Mouse (Mus musculus): ENCODE measurements around the gene Gpr155. TPM values are rescaled to one million over a fixed set of nuclear protein-coding genes. Genes with fewer than 3 reads are reported as not detected.

The Gpr155 gene
- polyA plus RNA-seq, 2 experiments from 2014 or later: 13.4 to 22.5 TPM

DNA sequence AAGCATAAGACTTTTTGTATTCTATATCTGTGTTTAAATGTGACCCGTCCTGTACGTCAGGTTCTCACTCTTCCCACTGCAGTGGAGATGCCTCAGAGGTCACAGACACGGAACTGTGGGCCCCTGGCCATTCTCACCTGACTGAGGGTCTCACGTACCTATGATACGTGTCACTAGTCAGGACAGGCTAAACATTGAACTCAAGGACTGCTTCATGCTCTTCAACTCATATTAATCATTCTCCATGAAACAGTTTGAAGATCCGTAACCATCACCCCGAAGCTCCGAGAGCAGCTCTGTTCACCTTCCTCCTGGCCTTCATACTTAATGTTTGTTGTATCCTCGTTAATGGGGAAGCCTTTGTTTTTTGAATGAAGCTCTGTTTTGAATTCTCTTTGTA is 68.9 kb downstream of the Gpr155 start:
- no peak for ATAC-seq

- no peak for ATAC-seq
These were observed 72.1 kb downstream of the Gpr155 start for GRCm38 (mm10) chr2:73314311-73314710.

- peak; percentile 34 for ATAC-seq
These were observed 73.3 kb downstream of the Gpr155 start for GRCm38 (mm10) chr2:73313117-73313501.

- ATAC-seq: peak; percentile 95
These were observed 73.9 kb downstream of the Gpr155 start, which contains the start of the genes Scrn3 and Cir1 for GRCm38 (mm10) chr2:73312152-73313116. Gene Scrn3, plus strand, starts transcription at chr2:73312601. Gene Cir1, minus strand, starts transcription at chr2:73312701.

DNA sequence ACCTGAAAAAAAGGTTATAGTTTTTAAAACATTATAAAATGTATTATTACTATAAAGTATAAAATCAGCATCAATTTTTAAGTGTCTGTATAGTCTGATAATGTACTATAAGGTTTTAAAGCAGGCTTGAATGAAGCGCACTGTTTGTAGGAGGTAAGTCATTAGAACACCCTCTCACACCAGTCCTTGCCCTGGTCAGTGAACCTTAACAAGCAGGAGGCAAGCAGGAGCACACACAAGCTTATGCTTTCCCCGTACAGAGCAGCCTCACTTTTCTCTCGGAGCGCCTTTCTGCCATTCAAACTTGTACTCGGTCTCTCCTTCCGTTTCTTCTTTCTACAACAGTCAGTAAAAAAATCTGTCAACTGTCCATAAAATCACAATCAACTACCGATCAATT is 80.4 kb downstream of the Gpr155 start:
- no peak for ATAC-seq

- ATAC-seq: no peak
These were observed 81.9 kb downstream of the Gpr155 start for GRCm38 (mm10) chr2:73304506-73304905.

DNA sequence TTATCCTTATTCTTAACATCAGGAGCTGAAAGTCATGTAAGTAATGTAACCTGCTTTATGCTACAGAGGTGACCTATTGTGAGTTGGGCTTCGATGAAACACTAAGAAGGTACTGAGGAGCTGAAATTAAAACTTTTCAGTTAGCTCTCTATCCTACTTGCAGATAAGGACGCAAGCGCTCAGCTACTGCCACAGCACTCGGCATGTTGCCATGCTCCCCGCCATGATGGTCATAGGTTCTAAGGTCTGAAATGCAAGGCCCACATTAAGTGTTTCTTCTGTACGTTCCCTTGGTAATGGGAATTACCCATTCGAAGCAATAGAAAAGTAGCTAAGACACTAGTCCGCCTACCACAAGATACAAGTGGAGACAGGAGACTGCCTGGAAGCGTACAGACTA is 83.7 kb downstream of the Gpr155 start:
- no peak for ATAC-seq

- ATAC-seq: no peak
These were observed 84.4 kb downstream of the Gpr155 start for GRCm38 (mm10) chr2:73301979-73302378.

DNA sequence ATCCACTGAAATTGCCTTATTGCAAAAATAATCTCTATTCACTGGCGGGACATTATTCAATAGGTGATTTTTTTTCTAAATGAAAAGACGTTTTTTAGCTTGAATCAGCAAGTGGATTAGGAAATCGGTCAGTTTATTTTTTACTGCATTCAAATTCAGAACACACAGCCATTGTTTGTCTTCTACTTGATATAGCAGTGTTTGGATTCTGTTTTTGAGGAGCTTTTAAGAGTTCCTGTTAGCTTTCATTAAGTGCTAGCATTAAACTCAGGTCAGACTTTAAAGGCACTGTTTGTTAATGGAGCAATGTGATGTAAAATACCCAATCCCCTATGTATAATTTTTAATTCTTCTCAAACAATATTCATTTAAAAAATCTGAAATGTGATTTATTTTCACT is 87.5 kb downstream of the Gpr155 start:
- no peak for ATAC-seq

DNA sequence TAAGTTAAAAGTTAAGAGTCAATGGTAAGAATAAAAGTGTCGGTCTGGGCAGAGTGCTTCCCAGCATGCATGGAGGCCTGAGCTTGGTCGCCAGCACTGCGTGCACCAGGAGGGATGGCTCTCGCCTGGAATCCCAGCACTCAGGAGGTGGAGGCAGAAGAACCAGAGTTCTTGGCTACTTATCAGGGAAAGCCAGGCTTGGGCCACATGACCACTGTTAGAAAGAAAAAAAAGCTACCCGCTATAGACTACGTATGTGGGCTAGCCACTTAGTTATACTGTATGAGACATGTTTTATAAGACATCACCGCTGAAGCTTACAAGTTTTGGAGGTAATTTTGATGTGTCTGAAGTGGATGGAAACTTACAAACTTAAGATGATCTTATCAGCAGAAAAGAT is 88.2 kb downstream of the Gpr155 start:
- ATAC-seq: peak; percentile 32

DNA sequence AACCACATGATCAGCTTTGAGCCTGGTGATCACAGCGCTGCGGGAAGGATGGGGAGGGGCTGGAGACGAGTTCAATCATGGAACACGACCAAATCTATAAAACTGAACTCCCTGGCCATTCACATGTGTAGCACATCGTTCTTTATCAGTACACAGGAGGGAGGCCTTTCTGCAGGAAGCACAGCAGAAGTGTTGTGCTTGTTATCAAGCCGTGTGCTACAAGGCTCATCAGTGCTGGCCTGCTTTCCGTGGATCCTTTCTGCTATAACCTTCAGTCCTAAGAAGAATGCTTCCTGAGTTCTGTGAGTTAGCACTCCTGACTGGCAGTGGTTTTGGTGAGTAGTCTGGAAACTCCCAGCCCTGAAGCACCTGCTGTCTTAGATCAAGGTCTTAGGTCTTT is 91.3 kb downstream of the Gpr155 start:
- ATAC-seq: no peak

Other genes starting within 250 kb of the Gpr155 start
- 10 to 100 TPM; 77.4 to 77.6 TPM for gene Ola1, start 167.6 kb downstream of the Gpr155 start, polyA plus RNA-seq (2017; shearing (Covaris generic))
- not detected for gene Sp9, start 114.6 kb downstream of the Gpr155 start, polyA plus RNA-seq (2017; shearing (Covaris generic))
- 10 to 100 TPM; 11.4 to 11.5 TPM for gene Scrn3, start 74.0 kb downstream of the Gpr155 start, polyA plus RNA-seq (2017; shearing (Covaris generic))
- gene Cir1, start 73.9 kb downstream of the Gpr155 start, polyA plus RNA-seq (2017; shearing (Covaris generic)): 10 to 100 TPM; 18.1 to 29.4 TPM
- gene Wipf1, start 143.2 kb upstream of the Gpr155 start, polyA plus RNA-seq (2017; shearing (Covaris generic)): 10 to 100 TPM; 54.2 to 66.6 TPM
- not detected for gene Chrna1, start 193.8 kb upstream of the Gpr155 start, polyA plus RNA-seq (2017; shearing (Covaris generic))

Measured in CD4-positive, CD25-positive, alpha-beta regulatory T cell, adult 4 months (primary cell).